Mouse (Mus musculus) hindbrain, embryonic 11.5 days (tissue): ENCODE measurements around the gene P3h2. TPM values are rescaled to one million over a fixed set of nuclear protein-coding genes. Genes with fewer than 3 reads are reported as not detected.

Source experiments
- ATAC-seq: fragments of 200-750 bp; cut with Nextera tagmentation; 2 replicates; pipeline ENCODE4 v1.8.0; 2017; ENCODE audit warnings: mild to moderate bottlenecking, moderate TSS enrichment, moderate library complexity; ENCODE audit not compliant: low FRiP score
- DNase-seq: peaks from one replicate; pipeline ENCODE4 v3.0.0-alpha.2; 2015; ENCODE audit warnings: low spot score
- H3K27ac ChIP-seq: fragments of 300-500 bp; sonication (generic); 2 replicates; pipeline ENCODE4 v1.5.1; 2014; ENCODE audit warnings: mild to moderate bottlenecking, low read depth, low read length
- H3K27me3 ChIP-seq: fragments of 300-500 bp; sonication (generic); 2 replicates; pipeline ENCODE4 v1.6.1; 2014; ENCODE audit warnings: mild to moderate bottlenecking, low read length, moderate library complexity, mixed read lengths; ENCODE audit not compliant: control insufficient read depth, insufficient read depth
- H3K36me3 ChIP-seq: fragments of 300-500 bp; sonication (generic); 2 replicates; pipeline ENCODE4 v1.6.1; 2014; ENCODE audit warnings: mild to moderate bottlenecking, low read length, moderate library complexity, mixed read lengths; ENCODE audit not compliant: control insufficient read depth, insufficient read depth
- H3K4me1 ChIP-seq: fragments of 300-500 bp; sonication (generic); replicated peaks from 2 replicates; pipeline ENCODE4 v1.6.1; 2014; ENCODE audit warnings: low read length, mixed read lengths; ENCODE audit not compliant: control insufficient read depth, insufficient read depth
- H3K4me2 ChIP-seq: fragments of 300-500 bp; sonication (generic); replicated peaks from 2 replicates; pipeline ENCODE4 v1.6.1; 2014; ENCODE audit warnings: mild to moderate bottlenecking, low read depth, low read length
- H3K4me3 ChIP-seq: fragments of 300-500 bp; sonication (generic); 2 replicates; pipeline ENCODE4 v1.5.1; 2014; ENCODE audit warnings: low read depth, low read length
- H3K9ac ChIP-seq: fragments of 300-500 bp; sonication (generic); 2 replicates; pipeline ENCODE4 v1.6.1; 2014; ENCODE audit warnings: low read depth, low read length
- H3K9me3 ChIP-seq: fragments of 300-500 bp; sonication (generic); 2 replicates; pipeline ENCODE4 v1.6.1; 2016; ENCODE audit warnings: low read length; ENCODE audit not compliant: control insufficient read depth
- WGBS: fragments of 180-500 bp; shearing (Covaris S2); extraction: QIAGEN DNeasy Blood & Tissue Kit; methylation state at CpG from one replicate; pipeline ENCODE4 v1.1.7; 2014; 5-methylcytosine and 5-hydroxymethylcytosine counted together
- polyA plus RNA-seq: library from polyadenylated mRNA; unstranded; fragments of >200 nt; fragmentation: Nextera tagmentation; extraction: Ambion mirVana; gene quantifications from 2 replicates; pipeline ENCODE4 v1.2.1, GENCODE M21; 2014

P3h2 gene
- polyA plus RNA-seq, 1 experiment from 2014 or later = 1.8 TPM

GRCm38 (mm10) chr16:25945151-25945955 is 160.2 kb downstream of the P3h2 start:
- H3K36me3 ChIP-seq = no peaks in the 10 kb centered on the region
- DNase-seq (no peak), ATAC-seq (no peak)
- no peaks in the 10 kb centered on the region for H3K27me3 ChIP-seq
- H3K27ac ChIP-seq = no peak overlapping the region
- H3K4me2 ChIP-seq = no peak overlapping the region
- no peak overlapping the region for H3K9ac ChIP-seq
- no peaks in the 10 kb centered on the region for H3K9me3 ChIP-seq
- no peaks in the 10 kb centered on the region for H3K4me1 ChIP-seq
- no peak overlapping the region for H3K4me3 ChIP-seq
- WGBS = 65% methylated on average over 12 of the region's 12 CpGs

- Histone ChIP-seq H3K4me2 (no peak overlapping the region), H3K27ac (no peak overlapping the region), H3K4me1 (no peaks in the 10 kb centered on the region), H3K9me3 (no peaks in the 10 kb centered on the region), H3K27me3 (no peaks in the 10 kb centered on the region), H3K9ac (no peak overlapping the region), H3K36me3 (no peaks in the 10 kb centered on the region), H3K4me3 (no peak overlapping the region)
- DNase-seq (no peak), ATAC-seq (no peak)
- WGBS = 82% methylated on average over 4 of the region's 4 CpGs
Observed at GRCm38 (mm10) chr16:25942261-25942660, 163.3 kb downstream of the P3h2 start.

GRCm38 (mm10) chr16:25934181-25934580 is 171.4 kb downstream of the P3h2 start:
- no peak for ATAC-seq
- Histone ChIP-seq H3K27me3 (no peaks in the 10 kb centered on the region), H3K4me3 (no peak overlapping the region), H3K9me3 (no peaks in the 10 kb centered on the region), H3K9ac (no peak overlapping the region), H3K36me3 (no peaks in the 10 kb centered on the region), H3K4me2 (no peak overlapping the region), H3K4me1 (no peaks in the 10 kb centered on the region), H3K27ac (no peak overlapping the region)
- 90% methylated on average over 2 of the region's 2 CpGs for WGBS
- no peak for DNase-seq

GRCm38 (mm10) chr16:25912185-25912584 is 193.4 kb downstream of the P3h2 start:
- ATAC-seq = no peak

More at GRCm38 (mm10) chr16:25912185-25912584, 193.4 kb downstream of the P3h2 start:
- Histone ChIP-seq H3K27ac (no peak overlapping the region), H3K27me3 (no peaks in the 10 kb centered on the region), H3K36me3 (no peaks in the 10 kb centered on the region), H3K4me3 (no peak overlapping the region), H3K9me3 (no peaks in the 10 kb centered on the region), H3K4me1 (no peaks in the 10 kb centered on the region), H3K9ac (no peak overlapping the region), H3K4me2 (no peak overlapping the region)
- WGBS = 78% methylated on average over 1 of the region's 1 CpGs
- DNase-seq = no peak
